Comparison of ENCODE assay signal across 28 mouse cellular contexts in the genomic region with DNA sequence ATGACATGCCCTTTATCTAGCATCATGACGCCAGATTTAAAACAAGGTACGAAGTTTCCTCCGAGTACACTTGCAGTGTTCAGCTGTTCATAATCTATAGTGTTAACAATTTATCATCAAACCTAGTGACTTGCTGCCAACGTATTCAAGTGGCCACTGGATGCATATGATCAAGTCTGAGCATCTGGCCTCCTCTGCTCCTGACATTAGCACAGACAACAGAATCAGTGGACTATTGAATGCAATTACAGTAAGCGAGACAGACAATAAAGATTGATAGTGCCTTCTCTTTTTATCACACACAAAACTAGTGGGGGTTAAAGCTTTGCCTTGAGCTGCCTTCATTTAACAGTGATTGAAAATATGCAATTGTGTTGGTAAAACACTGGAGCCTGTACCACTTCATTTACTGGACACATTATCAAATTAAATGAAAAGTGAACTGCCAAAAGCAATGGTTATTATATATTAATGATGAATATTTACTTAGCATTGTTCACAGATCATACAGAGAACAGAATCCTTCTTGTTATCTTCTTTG.
DNase-seq lines count a peak whose midpoint lies in the region; ATAC-seq lines count a peak whose summit lies in the region.
"Had no signal": no experiment of that assay in that cellular context is flagged by ENCODE, and none has a peak within 500 bp of the region (broad histone marks: within the 10 kb centered on the region; RNA-seq: fewer than 3 reads in every experiment).

No protein-coding gene starts in this region.

- H3K36me3 ChIP-seq in hindbrain, embryonic 13.5 days = no peaks in the 10 kb centered on the region
- no peaks in the 10 kb centered on the region for H3K36me3 ChIP-seq in hindbrain, embryonic 10.5 days
- no peaks in the 10 kb centered on the region for H3K36me3 ChIP-seq in neural tube, embryonic 12.5 days
- no peaks in the 10 kb centered on the region for H3K36me3 ChIP-seq in neural tube, embryonic 15.5 days
- H3K36me3 ChIP-seq: embryonic facial prominence, embryonic 12.5 days; embryonic facial prominence, embryonic 15.5 days; G1E; heart, embryonic 12.5 days; heart, embryonic 15.5 days; hindbrain, embryonic 15.5 days had no signal

- no peak overlapping the region for H3K4me3 ChIP-seq in hindbrain, embryonic 13.5 days
- H3K4me3 ChIP-seq in hindbrain, embryonic 10.5 days = no peak overlapping the region
- H3K4me3 ChIP-seq in neural tube, embryonic 12.5 days = no peak overlapping the region
- H3K4me3 ChIP-seq in neural tube, embryonic 15.5 days (replicated peaks) = no peak overlapping the region
- H3K4me3 ChIP-seq: embryonic facial prominence, embryonic 12.5 days; embryonic facial prominence, embryonic 15.5 days; heart, embryonic 12.5 days; heart, embryonic 15.5 days; hindbrain, embryonic 15.5 days had no signal

- 0 out of 2 replicates have a peak, but pooled peaks have one; percentile 28 for ATAC-seq in hindbrain, embryonic 13.5 days (ENCODE audit: low FRiP score)
- ATAC-seq in neural tube, embryonic 12.5 days (ENCODE audit: low FRiP score, low read depth) = peak; percentile 75
- no peak for ATAC-seq in neural tube, embryonic 15.5 days (ENCODE audit: low FRiP score)
- ATAC-seq: forebrain, embryonic 14.5 days; forebrain, postnatal 0 days; inflammation-experienced regulatory T-cells, adult 6 months; intestine, embryonic 16.5 days; Patski had no signal

- no peaks in the 10 kb centered on the region for H3K27me3 ChIP-seq in hindbrain, embryonic 13.5 days
- no peaks in the 10 kb centered on the region for H3K27me3 ChIP-seq in hindbrain, embryonic 10.5 days (ENCODE audit: insufficient read depth, poor library complexity, severe bottlenecking)
- H3K27me3 ChIP-seq in neural tube, embryonic 12.5 days (replicated peaks) = no peaks in the 10 kb centered on the region
- no peaks in the 10 kb centered on the region for H3K27me3 ChIP-seq in neural tube, embryonic 15.5 days (replicated peaks)
- H3K27me3 ChIP-seq: CH12.LX; embryonic facial prominence, embryonic 12.5 days; embryonic facial prominence, embryonic 15.5 days; heart, embryonic 12.5 days; heart, embryonic 15.5 days; hindbrain, embryonic 15.5 days; Patski had no signal

- no peak overlapping the region for H3K4me2 ChIP-seq in hindbrain, embryonic 13.5 days
- no peak overlapping the region for H3K4me2 ChIP-seq in neural tube, embryonic 12.5 days (replicated peaks)
- H3K4me2 ChIP-seq in neural tube, embryonic 15.5 days = no peak overlapping the region
- H3K4me2 ChIP-seq: embryonic facial prominence, embryonic 12.5 days; embryonic facial prominence, embryonic 15.5 days; heart, embryonic 12.5 days; heart, embryonic 15.5 days; hindbrain, embryonic 15.5 days had no signal

- WGBS in hindbrain, embryonic 13.5 days = 42% methylated on average over 5 of the region's 5 CpGs
- WGBS in hindbrain, embryonic 10.5 days = 77% methylated on average over 5 of the region's 5 CpGs
- WGBS in neural tube, embryonic 12.5 days = 59% methylated on average over 5 of the region's 5 CpGs
- 37% methylated on average over 5 of the region's 5 CpGs for WGBS in neural tube, embryonic 15.5 days

- DNase-seq in hindbrain, embryonic 10.5 days (ENCODE audit: low spot score) = no peak
- DNase-seq in neural tube, embryonic 10.5 days (ENCODE audit: extremely low spot score, low spot score) = no peak
- DNase-seq in cerebellum, adult 8-10 months = no peak
- DNase-seq: adrenal gland, postnatal 10 days; adrenal gland, postnatal 36 days; B cell, adult 2 months; cerebellum, adult 18-20 months; cerebellum, adult 9-11 months; cerebellum, postnatal 25 days; forebrain, postnatal 0 days; gastrocnemius, postnatal 25 days; heart, adult 18-20 months; heart, postnatal 10 days; heart, postnatal 36 days had no signal

- no peak overlapping the region for H3K9ac ChIP-seq in hindbrain, embryonic 13.5 days
- H3K9ac ChIP-seq in neural tube, embryonic 12.5 days = no peak overlapping the region
- no peak overlapping the region for H3K9ac ChIP-seq in neural tube, embryonic 15.5 days (replicated peaks)
- H3K9ac ChIP-seq: embryonic facial prominence, embryonic 12.5 days; embryonic facial prominence, embryonic 15.5 days; forebrain, postnatal 0 days; heart, embryonic 12.5 days; heart, embryonic 15.5 days; hindbrain, embryonic 15.5 days had no signal

- H3K4me1 ChIP-seq in hindbrain, embryonic 13.5 days (replicated peaks) = 0 out of 2 replicates have a peak, but pooled peaks cover 4% of the 10 kb centered on the region
- H3K4me1 ChIP-seq in hindbrain, embryonic 10.5 days (replicated peaks) = no peaks in the 10 kb centered on the region
- no peaks in the 10 kb centered on the region for H3K4me1 ChIP-seq in neural tube, embryonic 12.5 days
- H3K4me1 ChIP-seq in neural tube, embryonic 15.5 days = 0 out of 2 replicates have a peak, but pooled peaks cover 5% of the 10 kb centered on the region
- H3K4me1 ChIP-seq: embryonic facial prominence, embryonic 12.5 days; embryonic facial prominence, embryonic 15.5 days; heart, embryonic 12.5 days; heart, embryonic 15.5 days; hindbrain, embryonic 15.5 days had no signal

- 0 out of 2 replicates have a peak overlapping the region, but pooled peaks have one; percentile 32 for H3K27ac ChIP-seq in hindbrain, embryonic 13.5 days
- no peak overlapping the region for H3K27ac ChIP-seq in hindbrain, embryonic 10.5 days
- H3K27ac ChIP-seq in neural tube, embryonic 12.5 days = no peak overlapping the region
- H3K27ac ChIP-seq in neural tube, embryonic 15.5 days (replicated peaks) = 0 out of 2 replicates have a peak overlapping the region, but pooled peaks have one; percentile 20
- H3K27ac ChIP-seq: embryonic facial prominence, embryonic 12.5 days; embryonic facial prominence, embryonic 15.5 days; heart, embryonic 15.5 days; hindbrain, embryonic 15.5 days had no signal

- no peaks in the 10 kb centered on the region for H3K9me3 ChIP-seq in hindbrain, embryonic 13.5 days
- no peaks in the 10 kb centered on the region for H3K9me3 ChIP-seq in hindbrain, embryonic 10.5 days
- H3K9me3 ChIP-seq in neural tube, embryonic 12.5 days = no peaks in the 10 kb centered on the region
- H3K9me3 ChIP-seq in neural tube, embryonic 15.5 days (replicated peaks) = no peaks in the 10 kb centered on the region
- H3K9me3 ChIP-seq: embryonic facial prominence, embryonic 12.5 days; embryonic facial prominence, embryonic 15.5 days; G1E; heart, embryonic 12.5 days; heart, embryonic 15.5 days; hindbrain, embryonic 15.5 days had no signal

Comparison
In these comparisons a context has a peak if more than half of its experiments do, and no peak if none do; other contexts are left out.
1. H3K27ac ChIP-seq: peak in hindbrain, embryonic 13.5 days (single experiment) and neural tube, embryonic 15.5 days (single experiment); none in hindbrain, embryonic 10.5 days (single experiment) and neural tube, embryonic 12.5 days (single experiment).